Mouse (Mus musculus) hindbrain, postnatal 0 days (tissue): ENCODE results near the gene Arhgap23. TPM values are rescaled to one million over a fixed set of nuclear protein-coding genes. Genes with fewer than 3 reads are reported as not detected.

Experiments used
- ATAC-seq: fragments of 200-750 bp; cut with Nextera tagmentation; 2 replicates; pipeline ENCODE4 v1.8.0; 2017; ENCODE audit warnings: mild to moderate bottlenecking, moderate TSS enrichment, moderate library complexity
- DNase-seq: peaks from one replicate; pipeline ENCODE4 v3.0.0-alpha.2; 2015; ENCODE audit warnings: low spot score
- H3K27ac ChIP-seq: fragments of 300-500 bp; sonication (generic); 2 replicates; pipeline ENCODE4 v1.5.1; 2014; ENCODE audit warnings: mild to moderate bottlenecking
- H3K27me3 ChIP-seq: fragments of 300-500 bp; sonication (generic); 2 replicates; pipeline ENCODE4 v1.6.1; 2014; ENCODE audit warnings: low read length, mixed read lengths; ENCODE audit not compliant: insufficient read depth
- H3K36me3 ChIP-seq: fragments of 300-500 bp; sonication (generic); 2 replicates; pipeline ENCODE4 v1.6.1; 2014; ENCODE audit warnings: low read length, mixed read lengths; ENCODE audit not compliant: insufficient read depth
- H3K4me1 ChIP-seq: fragments of 300-500 bp; sonication (generic); 2 replicates; pipeline ENCODE4 v1.6.1; 2014; ENCODE audit warnings: antibody characterized with exemption, low read length, mixed read lengths; ENCODE audit not compliant: insufficient read depth
- H3K4me2 ChIP-seq: fragments of 300-500 bp; sonication (generic); 2 replicates; pipeline ENCODE4 v1.6.1; 2014; ENCODE audit warnings: low read depth, mild to moderate bottlenecking, low read length, moderate library complexity, mixed read lengths
- H3K4me3 ChIP-seq: fragments of 300-500 bp; sonication (generic); 2 replicates; pipeline ENCODE4 v1.5.1; 2014; ENCODE audit warnings: low read length
- H3K9ac ChIP-seq: fragments of 300-500 bp; sonication (generic); replicated peaks from 2 replicates; pipeline ENCODE4 v1.6.1; 2014; ENCODE audit warnings: mild to moderate bottlenecking, low read length, moderate library complexity, mixed read lengths
- H3K9me3 ChIP-seq: fragments of 300-500 bp; sonication (generic); 2 replicates; pipeline ENCODE4 v1.6.1; 2016; ENCODE audit warnings: low read length, mixed read lengths
- CTCF ChIP-seq: IDR thresholded peaks from 2 replicates; pipeline ENCODE4 v1.5.1; 2016; ENCODE audit warnings: antibody characterized with exemption, control low read depth, low read depth
- WGBS: fragments of 180-500 bp; shearing (Covaris S2); extraction: QIAGEN DNeasy Blood & Tissue Kit; methylation state at CpG from one replicate; pipeline ENCODE4 v1.1.7; 2014; 5-methylcytosine and 5-hydroxymethylcytosine counted together
- polyA plus RNA-seq: library from polyadenylated mRNA; unstranded; fragments of >200 nt; fragmentation: Nextera tagmentation; extraction: Ambion mirVana; gene quantifications from 2 replicates; pipeline ENCODE4 v1.2.1, GENCODE M21; 2015
- total RNA-seq: library from RNA; depleted of rRNA; stranded (reverse); fragments of >200 nt; gene quantifications from 2 replicates; pipeline ENCODE4 v1.2.3, GENCODE M21; 2014

The Arhgap23 gene
- total and polyA plus RNA-seq, 2 experiments from 2014 or later: 7.7 to 75.2 TPM

DNA sequence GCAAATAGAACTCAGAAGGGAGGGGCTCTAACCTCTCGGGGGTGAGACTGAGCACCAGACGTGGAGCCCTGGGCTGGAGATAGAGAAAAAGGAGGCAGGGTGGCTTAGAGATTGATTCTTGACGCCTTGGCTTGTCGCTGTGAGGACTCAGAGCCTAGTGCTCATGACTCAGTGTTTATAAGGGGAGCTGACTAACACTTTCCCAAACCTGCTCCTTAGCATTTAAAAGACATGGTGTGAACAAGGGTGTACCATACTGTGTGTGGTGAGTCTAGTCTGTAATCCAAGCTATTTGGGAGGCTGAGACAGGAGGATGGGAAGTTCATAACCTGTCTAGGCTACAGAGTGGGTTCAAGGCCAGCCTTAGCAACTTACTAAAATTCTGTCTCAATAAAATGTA, 41.8 kb downstream of the Arhgap23 start:
- Histone ChIP-seq H3K27me3 (no peaks in the 10 kb centered on the region), H3K36me3 (peaks cover 33% of the 10 kb centered on the region), H3K9me3 (no peaks in the 10 kb centered on the region), H3K4me2 (no peak overlapping the region), H3K27ac (no peak overlapping the region), H3K4me3 (no peak overlapping the region), H3K9ac (no peak overlapping the region), H3K4me1 (0 out of 2 replicates have a peak, but pooled peaks cover 3% of the 10 kb centered on the region)
- 76% methylated on average over 4 of the region's 4 CpGs for WGBS
- no peak for DNase-seq
- no peak for ATAC-seq
- TF ChIP-seq CTCF: no peak

DNA sequence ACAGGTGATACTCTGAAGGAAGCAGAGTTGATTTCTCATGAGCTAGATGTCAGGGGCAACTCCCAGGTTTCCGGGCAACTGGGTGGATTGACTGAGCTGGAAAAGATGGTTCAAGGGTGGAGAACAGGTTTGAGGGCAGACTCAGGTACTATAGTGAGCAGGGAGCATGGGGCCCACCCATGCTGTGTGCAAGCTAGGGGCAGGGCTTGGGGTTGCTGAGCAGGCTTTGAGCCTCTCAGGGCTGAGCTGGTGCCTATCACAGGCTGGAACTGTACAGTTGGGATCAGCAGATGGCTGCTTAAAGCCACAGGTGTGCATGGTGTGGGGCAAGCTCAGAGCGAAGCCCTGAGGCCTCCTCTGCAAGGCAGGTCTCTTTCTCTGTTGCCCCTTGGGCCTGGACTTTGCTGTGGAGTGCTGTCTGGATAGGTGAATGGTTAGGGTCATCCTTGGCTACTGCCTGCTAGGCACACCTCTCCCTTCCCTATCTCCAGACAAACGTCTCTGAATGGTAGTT, 46.0 kb downstream of the Arhgap23 start:
- Histone ChIP-seq H3K4me3 (no peak overlapping the region), H3K9me3 (no peaks in the 10 kb centered on the region), H3K27me3 (no peaks in the 10 kb centered on the region), H3K4me1 (no peaks in the 10 kb centered on the region), H3K9ac (no peak overlapping the region), H3K27ac (no peak overlapping the region), H3K36me3 (peaks cover 35% of the 10 kb centered on the region), H3K4me2 (no peak overlapping the region)
- no peak for DNase-seq
- no peak for TF ChIP-seq CTCF
- no peak for ATAC-seq
- WGBS: 92% methylated on average over 3 of the region's 3 CpGs

- 89% methylated on average over 6 of the region's 6 CpGs for WGBS
- Histone ChIP-seq H3K4me2 (no peak overlapping the region), H3K9ac (no peak overlapping the region), H3K4me3 (no peak overlapping the region), H3K27ac (no peak overlapping the region), H3K36me3 (peaks cover 34% of the 10 kb centered on the region; the same call in 1 of the 2 replicates), H3K4me1 (no peaks in the 10 kb centered on the region), H3K27me3 (no peaks in the 10 kb centered on the region), H3K9me3 (no peaks in the 10 kb centered on the region)
- ATAC-seq: no peak
- no peak for DNase-seq
- TF ChIP-seq CTCF: 0 out of 2 replicates have a peak, but pooled peaks have one; percentile 21
Observed at GRCm38 (mm10) chr11:97462538-97462937, 47.2 kb downstream of the Arhgap23 start.

DNA sequence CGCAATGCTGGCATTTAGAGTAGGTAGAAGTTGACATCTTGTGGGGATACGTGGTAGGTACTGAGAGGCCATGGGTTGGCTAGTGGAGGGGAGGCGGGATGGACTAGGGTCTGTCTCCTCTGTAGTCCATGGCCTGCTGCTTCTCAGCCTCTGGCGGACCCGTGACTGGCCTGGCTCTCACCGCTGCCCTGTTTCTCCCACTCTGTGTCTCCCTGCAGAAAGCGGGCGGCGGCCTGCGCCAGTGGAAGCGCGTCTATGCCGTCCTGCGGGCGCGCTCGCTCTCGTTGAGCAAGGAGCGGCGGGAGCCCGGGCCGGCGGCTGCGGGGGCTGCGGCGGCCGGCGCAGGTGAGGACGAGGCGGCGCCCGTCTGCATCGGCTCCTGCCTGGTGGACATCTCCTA, 47.8 kb downstream of the Arhgap23 start:
- ATAC-seq (no peak), DNase-seq (no peak)
- Histone ChIP-seq H3K4me3 (no peak overlapping the region), H3K9ac (no peak overlapping the region), H3K9me3 (no peaks in the 10 kb centered on the region), H3K36me3 (peaks cover 34% of the 10 kb centered on the region; the same call in 1 of the 2 replicates), H3K4me1 (no peaks in the 10 kb centered on the region), H3K27ac (no peak overlapping the region), H3K4me2 (no peak overlapping the region), H3K27me3 (no peaks in the 10 kb centered on the region)
- 39% methylated on average over 27 of the region's 33 CpGs for WGBS
- no peak for TF ChIP-seq CTCF

DNA sequence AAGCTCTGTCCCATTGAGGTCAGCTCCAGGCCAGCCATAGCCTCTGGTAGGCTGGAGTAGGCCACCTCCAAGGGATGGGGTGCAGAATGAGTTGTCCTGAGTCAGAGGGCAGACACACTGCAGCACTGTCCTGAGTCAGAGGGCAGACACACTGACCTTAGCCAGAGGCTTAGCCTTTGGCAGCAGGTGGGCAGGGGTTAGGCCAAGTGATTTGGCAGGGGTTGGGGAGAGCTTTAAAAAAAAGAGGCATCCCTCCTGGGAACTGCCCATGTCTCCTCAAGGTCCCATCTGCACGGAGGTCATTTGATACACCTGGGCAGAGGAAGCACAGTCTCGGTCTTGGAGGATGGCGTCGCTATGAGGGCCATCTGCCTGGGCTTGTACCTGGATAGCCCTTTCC, 48.7 kb downstream of the Arhgap23 start:
- Histone ChIP-seq H3K36me3 (peaks cover 34% of the 10 kb centered on the region; the same call in 1 of the 2 replicates), H3K9me3 (no peaks in the 10 kb centered on the region), H3K9ac (no peak overlapping the region), H3K27ac (no peak overlapping the region), H3K4me1 (no peaks in the 10 kb centered on the region), H3K4me3 (no peak overlapping the region), H3K4me2 (no peak overlapping the region), H3K27me3 (no peaks in the 10 kb centered on the region)
- whole genome bisulfite sequencing: 94% methylated on average over 4 of the region's 4 CpGs
- TF ChIP-seq CTCF: no peak
- ATAC-seq (no peak), DNase-seq (no peak)

DNA sequence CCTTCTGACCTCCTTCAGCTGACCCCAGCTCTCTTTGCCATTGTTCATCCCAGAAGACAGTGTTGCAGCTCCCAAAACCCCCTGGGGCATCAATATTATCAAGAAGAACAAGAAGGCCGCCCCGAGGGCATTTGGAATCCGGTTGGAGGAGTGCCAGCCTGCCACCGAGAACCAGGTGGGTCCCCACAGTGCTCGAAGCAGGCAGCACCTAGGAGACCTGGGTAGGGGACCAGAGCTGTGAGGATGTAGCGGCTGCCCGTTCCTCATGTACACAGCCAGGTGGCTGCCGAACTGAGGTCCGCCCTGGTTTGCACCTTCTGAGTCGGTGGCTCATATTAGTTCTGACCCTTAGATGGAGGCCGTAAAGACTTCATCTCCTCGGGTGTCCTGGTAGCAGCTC, 50.6 kb downstream of the Arhgap23 start:
- Histone ChIP-seq H3K27me3 (no peaks in the 10 kb centered on the region), H3K4me2 (no peak overlapping the region), H3K9ac (no peak overlapping the region), H3K4me3 (no peak overlapping the region), H3K9me3 (no peaks in the 10 kb centered on the region), H3K27ac (no peak overlapping the region), H3K4me1 (no peaks in the 10 kb centered on the region), H3K36me3 (peaks cover 32% of the 10 kb centered on the region; the same call in 1 of the 2 replicates)
- no peak for ATAC-seq
- no peak for TF ChIP-seq CTCF
- 70% methylated on average over 12 of the region's 12 CpGs for WGBS
- no peak for DNase-seq

DNA sequence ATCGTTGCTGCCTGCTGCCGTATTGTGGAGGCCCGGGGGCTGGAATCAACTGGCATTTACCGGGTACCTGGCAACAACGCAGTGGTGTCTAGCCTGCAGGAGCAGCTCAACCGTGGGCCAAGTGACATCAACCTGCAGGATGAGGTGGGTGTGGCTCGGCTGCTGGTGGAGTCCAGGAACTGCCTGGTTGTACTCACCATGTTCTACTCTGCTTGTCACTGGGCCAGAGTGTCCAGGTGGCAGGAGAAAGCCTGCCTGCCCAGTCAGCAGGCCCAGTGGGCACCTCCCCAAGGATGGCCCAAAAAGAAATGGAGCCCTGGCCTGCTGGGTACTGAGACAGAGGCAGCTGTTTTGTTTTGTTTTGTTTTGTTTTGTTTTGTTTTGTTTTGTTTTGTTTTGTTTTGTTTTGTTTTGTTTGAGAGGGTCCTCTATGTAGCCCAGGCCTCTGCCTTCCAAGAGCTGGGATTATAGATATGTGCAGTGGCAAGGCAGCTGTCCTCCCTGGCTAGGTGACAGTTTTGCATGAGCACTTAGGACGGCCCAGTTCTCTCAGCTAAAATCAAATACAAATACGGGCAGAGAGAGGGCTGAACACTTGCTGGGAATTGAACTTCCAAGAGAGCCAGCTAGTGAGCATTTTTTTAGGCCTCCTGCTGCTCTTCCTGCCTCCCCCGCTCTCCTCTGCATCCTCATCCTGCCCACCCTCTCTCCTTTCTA, 51.3 kb downstream of the Arhgap23 start:
- peak; percentile 19 for DNase-seq
- no peak for ATAC-seq
- TF ChIP-seq CTCF: no peak
- Histone ChIP-seq H3K27me3 (no peaks in the 10 kb centered on the region), H3K4me2 (no peak overlapping the region), H3K36me3 (peaks cover 34% of the 10 kb centered on the region; the same call in 1 of the 2 replicates), H3K9me3 (no peaks in the 10 kb centered on the region), H3K9ac (no peak overlapping the region), H3K4me3 (no peak overlapping the region), H3K4me1 (no peaks in the 10 kb centered on the region), H3K27ac (no peak overlapping the region)
- WGBS: 57% methylated on average over 10 of the region's 10 CpGs
